Mouse (Mus musculus) liver, adult (tissue): ENCODE measurements around the gene Slf2.

Experiments used
- GATA4 ChIP-seq: IDR thresholded peaks from 2 replicates; pipeline ENCODE4 v1.6.1; 2014; ENCODE audit warnings: mild to moderate bottlenecking, low read length; ENCODE audit not compliant: insufficient replicate concordance

The Slf2 gene

DNA sequence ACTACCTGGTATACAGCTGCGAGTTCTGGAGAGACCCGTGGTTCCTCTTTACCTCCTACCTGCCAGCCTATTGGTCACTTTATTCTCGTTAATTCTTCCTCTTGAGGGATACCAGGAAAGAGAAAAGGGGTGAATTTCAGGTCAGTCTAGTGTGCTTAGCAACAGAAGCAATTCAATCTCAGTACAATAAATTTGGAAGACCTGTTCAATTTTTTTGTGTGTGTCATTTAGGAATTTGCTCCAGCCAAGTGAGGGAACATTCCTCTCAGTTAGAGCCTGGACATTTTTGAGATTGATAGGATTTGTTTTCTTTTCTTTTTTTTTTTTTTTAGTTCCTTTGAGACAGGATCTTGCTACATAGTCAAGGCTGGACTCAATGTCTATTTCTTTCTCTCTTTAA is 1.7 kb upstream of the Slf2 start:
- no peak for TF ChIP-seq GATA4

DNA sequence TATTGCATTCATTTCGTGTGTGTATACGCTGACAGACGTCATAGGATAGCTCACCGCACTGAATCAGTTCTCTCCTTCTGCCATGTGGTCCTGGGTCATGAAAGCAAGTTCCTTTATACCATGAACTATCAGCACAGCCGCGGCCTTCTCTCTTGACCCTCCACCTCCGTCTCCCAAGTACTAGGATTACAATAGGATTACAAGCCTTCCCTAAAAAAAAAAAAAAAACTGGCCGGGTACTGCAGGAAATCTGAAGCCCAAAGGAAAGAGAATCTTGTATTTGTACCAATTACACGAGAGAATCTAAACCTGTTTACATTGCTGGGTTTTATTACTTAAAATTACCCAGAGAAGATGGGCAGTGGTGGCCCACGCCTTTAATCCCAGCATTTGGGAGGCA is 1.3 kb upstream of the Slf2 start:
- no peak for TF ChIP-seq GATA4

DNA sequence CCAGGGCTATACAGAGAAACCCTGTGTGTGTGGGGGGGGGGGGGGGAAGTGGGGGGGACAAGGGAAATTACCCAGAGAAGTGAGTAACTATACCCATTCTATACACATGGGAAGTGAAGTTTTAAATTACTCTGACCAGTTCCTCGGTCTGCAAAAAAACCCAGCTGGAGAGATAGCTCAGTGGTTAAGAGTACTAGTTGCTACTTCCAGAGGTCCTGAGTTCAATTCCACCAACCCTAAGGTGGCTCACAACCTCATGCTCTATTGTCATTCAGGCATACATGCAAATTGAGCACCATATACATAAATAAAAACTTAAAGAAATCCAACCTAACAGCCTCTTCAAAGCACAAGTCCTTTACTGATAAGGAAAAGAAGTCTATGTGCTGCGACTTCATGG is 829 bp upstream of the Slf2 start:
- TF ChIP-seq GATA4, result no peak

DNA sequence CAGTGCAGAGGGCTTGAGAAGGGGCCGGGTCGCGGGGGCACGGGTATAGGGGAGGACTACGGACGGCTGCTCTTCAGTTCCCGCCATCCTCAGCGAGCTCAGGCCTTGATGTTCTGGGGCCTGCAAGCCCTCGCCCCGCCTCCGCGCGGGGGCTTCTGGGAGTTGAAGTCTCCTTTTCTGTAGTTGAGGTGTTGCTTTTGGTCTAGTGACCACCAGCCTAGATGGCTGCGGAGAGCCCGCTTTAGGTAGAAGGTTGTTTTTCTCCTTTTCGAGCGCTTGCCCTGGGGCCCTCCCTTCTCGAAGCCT is 456 bp downstream of the Slf2 start:
- TF ChIP-seq GATA4, result no peak

DNA sequence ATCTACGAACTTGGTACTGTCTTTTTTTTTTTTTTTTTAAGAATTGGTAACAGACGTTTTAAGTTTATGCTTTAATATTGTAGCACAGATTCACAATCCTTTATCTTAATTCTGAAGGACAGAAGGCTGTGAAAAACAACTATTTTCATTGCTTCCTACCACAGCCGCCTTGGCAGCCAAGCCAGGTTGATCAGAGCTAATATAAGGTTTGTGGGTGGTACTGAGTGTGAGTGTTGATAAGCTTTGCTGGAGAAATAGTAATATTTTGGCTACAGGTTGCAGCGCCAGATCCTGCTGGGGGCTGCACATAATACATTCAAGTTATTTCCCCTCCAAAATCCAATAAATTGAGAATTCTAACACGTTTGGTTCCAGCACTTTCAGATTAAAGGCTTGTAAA is 1.1 kb downstream of the Slf2 start:
- TF ChIP-seq GATA4, result no peak

DNA sequence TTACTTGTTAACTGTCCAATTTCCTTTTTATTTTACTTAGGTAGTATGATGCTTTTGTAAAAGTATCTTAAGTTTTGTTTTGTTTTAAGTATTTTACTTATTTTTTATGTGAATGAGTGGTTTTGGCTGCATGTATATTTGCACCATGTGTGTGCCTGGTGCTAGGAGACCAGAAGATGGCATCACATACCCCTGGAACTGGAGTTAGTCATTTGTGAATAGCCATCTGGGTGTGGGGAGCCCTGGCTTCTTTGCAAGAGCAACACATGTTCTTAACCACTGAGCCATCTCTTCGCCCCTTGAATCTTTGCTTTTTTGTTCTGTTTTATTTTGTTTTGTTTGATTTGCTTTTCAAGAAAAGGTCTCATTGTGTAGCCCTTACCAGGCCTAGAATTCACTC is 2.2 kb downstream of the Slf2 start:
- no peak for TF ChIP-seq GATA4

DNA sequence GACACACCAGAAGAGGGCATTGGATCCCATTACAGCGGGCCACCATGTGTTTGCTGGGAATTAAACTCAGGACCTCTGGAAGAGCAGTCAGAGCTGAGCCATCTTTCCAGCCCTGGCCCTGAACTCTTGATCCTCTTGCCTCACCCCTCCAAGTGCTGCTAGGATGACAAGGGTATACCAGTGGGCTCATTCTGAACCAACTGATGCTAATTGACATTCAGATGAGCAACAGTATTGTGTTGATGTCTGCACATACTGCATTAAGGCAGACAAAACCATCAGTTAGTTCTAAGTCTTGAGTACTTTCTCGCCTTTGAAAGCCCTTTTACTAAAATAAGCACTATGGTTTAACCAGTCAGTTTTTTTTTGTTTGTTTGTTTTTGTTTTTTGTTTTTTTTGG is 28.7 kb downstream of the Slf2 start:
- no peak for TF ChIP-seq GATA4

DNA sequence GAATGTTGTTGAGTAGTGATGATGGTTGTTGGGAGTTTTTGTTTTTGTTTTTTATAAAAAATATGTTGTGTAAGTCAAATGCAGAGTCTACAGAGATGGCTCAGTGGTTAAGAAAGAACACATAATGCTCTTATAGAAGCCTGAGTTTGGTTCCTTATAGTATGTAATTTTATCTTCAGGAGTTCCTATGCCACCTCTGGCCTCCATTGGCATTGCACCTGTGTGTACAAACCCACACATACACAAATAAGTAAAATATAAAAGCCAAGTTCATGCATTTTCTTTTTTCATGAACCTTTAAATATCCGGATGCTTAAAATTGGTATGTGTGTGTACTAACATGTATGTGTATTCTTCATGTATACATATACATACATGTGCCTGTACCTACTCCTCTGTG is 35.0 kb downstream of the Slf2 start:
- no peak for TF ChIP-seq GATA4

DNA sequence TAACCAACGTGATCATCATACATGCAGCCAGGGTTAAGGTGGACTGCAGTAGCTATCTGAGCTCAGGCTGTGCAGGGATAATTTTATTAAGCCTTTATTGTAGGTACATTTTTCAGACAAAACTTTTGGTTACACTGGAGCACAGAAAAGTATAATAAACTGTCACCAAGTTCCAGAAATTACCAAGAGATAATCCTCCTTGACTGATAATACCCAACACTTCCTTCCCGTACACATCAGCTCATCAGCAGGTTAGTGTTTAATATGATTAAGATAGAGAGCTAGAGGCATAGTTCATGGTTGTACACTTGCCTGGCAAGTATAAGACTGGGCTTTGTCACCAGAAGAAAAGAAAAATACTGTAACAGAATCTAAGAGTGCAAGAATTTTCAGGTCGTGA is 37.4 kb downstream of the Slf2 start:
- TF ChIP-seq GATA4, result no peak

DNA sequence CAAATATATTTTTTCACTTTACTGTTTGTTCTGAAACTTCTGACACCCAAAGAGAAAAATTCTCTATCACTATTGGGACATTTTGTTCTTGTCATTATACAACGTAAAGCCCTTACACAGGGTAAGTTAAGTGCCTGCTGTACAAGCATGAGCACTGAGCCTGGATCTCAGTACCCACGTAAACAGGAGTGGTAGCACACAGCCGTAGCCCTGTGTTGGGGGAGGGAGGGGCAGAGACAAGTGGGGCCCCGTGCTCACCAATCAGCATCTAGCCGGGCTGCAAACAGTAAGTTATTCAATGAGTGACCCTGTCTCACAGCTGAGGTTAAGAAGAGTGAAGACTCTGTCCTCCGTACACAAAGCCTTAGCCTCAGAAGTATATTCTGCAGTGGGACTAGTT is 45.7 kb downstream of the Slf2 start:
- no peak for TF ChIP-seq GATA4

DNA sequence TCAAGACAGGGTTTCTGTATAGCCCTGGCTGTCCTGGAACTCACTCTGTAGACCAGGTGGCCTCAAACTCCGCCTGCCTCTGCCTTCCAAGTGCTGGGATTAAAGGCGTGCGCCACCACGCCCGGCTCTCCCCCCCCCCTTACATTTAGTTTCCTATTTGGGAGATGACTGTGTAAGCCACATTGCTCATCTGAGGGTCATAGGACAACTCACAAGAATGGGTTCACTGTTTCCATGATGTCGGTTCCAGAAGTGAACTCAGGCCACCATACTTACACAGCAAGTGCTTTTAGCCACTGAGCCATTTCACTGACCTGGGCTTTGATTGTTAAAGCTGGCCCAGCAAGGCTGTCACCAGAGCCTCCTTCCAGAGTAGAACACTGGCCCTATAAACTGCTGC is 46.2 kb downstream of the Slf2 start:
- no peak for TF ChIP-seq GATA4

DNA sequence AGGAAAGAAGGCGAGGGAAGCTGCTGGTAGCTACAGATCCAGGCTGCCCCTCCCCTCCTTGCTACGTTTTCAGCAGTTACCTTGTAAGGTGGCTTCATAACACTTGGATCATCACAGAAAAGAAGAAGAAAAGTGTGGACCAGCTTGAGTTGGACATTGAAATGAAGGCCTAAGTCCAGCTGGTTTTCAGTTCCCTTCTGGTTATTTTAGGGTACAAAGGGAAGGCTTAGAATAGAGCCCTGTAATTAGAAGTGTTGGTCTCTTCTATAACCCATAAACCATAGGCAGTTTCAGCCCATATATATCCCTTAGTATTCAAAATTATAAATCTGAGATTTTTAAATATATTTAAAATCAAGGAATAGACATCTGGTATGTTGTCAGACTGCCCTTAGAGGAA is 49.8 kb downstream of the Slf2 start:
- TF ChIP-seq GATA4, result no peak

DNA sequence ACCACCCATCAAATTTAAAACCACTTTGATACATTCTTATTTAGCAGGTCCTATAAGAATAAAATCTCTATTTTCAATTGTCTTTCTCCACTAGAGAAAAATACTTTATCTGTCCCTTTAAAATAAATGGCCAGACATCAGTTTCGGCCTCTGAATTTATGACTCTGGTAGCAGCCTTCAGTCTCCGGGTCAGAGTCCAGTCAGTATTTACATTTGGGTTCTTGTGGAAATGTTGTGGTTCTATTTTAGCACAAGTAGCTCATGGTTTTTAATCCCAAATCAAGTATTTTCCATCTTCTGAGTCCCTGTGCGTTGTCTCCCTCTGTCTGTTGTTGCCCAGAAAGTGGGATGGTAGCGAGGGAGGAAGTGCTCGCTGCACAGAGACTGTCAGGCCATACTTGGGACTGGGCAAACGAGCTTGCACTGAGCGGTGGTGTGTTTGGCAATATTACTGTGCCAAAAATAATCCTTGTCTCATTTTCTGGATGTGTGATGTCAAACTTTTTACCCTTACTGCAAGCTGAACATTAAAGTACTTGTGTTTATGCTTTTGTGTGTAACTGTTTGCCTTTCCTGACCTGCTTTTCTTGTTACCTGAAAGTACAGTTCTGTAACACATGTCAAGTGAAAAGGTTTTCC is 51.6 kb downstream of the Slf2 start:
- TF ChIP-seq GATA4, result no peak

DNA sequence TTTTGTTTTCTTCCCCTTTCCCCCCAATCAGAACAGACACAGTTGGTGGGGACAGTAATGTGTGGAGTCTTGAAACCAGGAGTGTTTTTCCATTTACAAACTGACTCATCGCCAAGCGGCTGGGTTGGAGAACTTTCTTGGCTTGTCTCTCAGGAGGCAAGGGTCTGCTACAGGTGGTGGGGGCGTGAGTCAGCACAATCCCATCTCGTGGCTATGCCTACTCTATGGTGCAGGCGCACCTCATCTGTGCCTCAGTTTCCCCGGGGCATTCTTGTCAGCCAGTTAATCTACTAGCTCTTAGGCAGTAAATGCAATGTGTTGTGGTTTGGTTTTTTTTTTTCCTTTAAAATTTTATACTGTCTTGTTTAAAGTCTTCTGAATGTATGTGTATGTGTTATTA is 52.4 kb downstream of the Slf2 start:
- no peak for TF ChIP-seq GATA4

DNA sequence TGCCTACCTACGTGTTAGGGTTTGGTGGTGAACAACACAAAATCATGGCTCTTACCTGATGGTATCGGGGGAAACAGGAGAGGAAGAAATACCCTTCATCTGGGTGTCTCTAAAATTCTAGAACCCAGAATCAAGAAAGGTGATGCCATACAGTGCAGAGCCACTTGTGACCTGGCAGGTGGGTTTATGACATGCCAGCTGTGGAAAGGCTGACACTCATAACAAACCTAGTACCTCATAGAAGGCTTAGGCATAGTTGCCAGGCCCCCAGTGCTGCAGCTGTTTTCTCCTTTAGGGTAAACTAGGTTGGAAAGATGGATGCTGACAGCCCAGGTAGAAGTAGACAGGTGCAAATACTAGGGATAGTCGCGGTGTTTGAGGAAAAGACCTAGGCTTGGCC is 53.5 kb downstream of the Slf2 start:
- no peak for TF ChIP-seq GATA4

DNA sequence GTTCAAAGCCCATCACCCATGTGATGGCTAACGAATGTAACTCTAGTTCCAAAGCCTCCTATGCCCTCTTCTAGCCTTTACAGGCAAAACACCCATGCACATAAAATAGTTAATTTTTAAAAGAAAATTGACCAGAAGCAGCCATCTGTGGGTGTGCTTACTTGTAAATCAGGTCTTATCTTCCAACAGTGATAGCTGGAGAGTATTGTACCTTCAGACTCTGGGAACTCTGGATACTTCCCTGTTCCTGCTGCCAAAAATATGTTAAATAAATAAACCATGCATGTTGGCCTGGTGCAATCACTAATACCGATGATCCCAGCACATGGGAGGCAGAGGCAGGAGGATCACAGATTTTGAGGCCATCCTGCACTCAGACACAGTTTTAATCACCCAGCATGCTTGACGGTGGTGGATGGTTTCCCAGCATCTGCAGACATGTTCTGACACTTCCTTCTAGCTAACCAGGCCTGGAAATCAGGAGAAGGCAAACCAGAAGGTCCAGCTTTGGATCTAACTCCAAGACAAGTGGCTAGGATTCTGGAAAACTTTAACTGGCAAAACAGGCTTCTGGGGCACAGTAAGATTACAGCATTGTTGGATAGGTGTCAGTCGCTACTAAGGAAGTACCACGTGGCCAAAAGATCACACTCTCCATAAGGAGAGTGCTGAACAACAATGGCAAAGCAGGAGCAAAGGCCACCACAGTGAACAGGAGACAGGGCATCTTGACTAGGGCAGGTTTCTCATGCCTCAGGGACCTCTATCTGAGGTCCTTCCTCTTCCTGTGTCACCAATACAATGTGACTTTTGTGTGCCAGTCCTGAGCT is 54.4 kb downstream of the Slf2 start:
- TF ChIP-seq GATA4, result no peak

DNA sequence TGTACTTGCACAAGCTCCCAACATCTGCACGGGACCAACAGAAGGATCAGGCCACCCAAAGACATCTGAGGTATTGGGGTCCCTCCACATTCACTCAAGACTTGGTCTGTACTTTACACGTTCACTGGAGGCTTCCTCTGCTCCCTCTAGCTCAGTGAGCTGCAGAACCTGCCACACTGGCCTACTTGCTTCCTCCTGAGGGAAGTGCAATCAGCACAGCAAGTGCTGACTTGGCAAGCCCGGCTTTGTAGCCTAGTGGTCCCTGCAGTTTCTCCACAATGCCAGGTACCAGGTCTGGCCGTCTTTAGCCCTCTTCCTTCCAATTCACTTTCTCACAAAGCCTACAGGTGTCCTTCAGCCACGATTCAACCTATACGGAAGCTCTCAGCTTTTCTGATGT is 56.1 kb downstream of the Slf2 start:
- TF ChIP-seq GATA4, result no peak
